Mouse (Mus musculus): ENCODE results near the gene Ap3d1. TPM values are rescaled to one million over a fixed set of nuclear protein-coding genes. Genes with fewer than 3 reads are reported as not detected.
A peak's percentile ranks its signal among the peaks of the same experiment; 100 is the strongest.

Gene Ap3d1
- polyA plus RNA-seq, 1 experiment from 2014 or later: 109 TPM

GRCm38 (mm10) chr10:80756099-80756498 lies 14.0 kb upstream of the Ap3d1 start:
- WGBS: 43% methylated on average over 3 of the region's 3 CpGs

GRCm38 (mm10) chr10:80755291-80756015 lies 13.4 kb upstream of the Ap3d1 start:
- H3K9me3 ChIP-seq: no peaks in the 10 kb centered on the region
- peaks cover 61% of the 10 kb centered on the region for H3K4me1 ChIP-seq (replicated peaks)
- peak overlapping the region; percentile 90 for H3K27ac ChIP-seq (replicated peaks)
- H3K36me3 ChIP-seq: no peaks in the 10 kb centered on the region
- under 1% methylated on average over 54 of the region's 75 CpGs for WGBS
- H3K27me3 ChIP-seq: no peaks in the 10 kb centered on the region
- ATAC-seq (ENCODE audit: low FRiP score, low read depth): no peak
- H3K9ac ChIP-seq: peak overlapping the region; percentile 96
- peak overlapping the region; percentile 93 for H3K4me2 ChIP-seq
- peak overlapping the region; percentile 94 for H3K4me3 ChIP-seq

More at GRCm38 (mm10) chr10:80756099-80756498, 14.0 kb upstream of the Ap3d1 start:
- Histone ChIP-seq H3K36me3 (no peaks in the 10 kb centered on the region), H3K27ac (replicated peaks) (no peak overlapping the region), H3K27me3 (no peaks in the 10 kb centered on the region), H3K4me3 (peak overlapping the region; percentile 94), H3K9me3 (no peaks in the 10 kb centered on the region), H3K9ac (peak overlapping the region; percentile 96), H3K4me2 (peak overlapping the region; percentile 93), H3K4me1 (replicated peaks) (peaks cover 67% of the 10 kb centered on the region)
- ATAC-seq (ENCODE audit: low FRiP score, low read depth): no peak

- peak; percentile 93 for ATAC-seq (ENCODE audit: low FRiP score, low read depth)
- Histone ChIP-seq H3K36me3 (no peaks in the 10 kb centered on the region), H3K4me3 (peak within 1 kb of the TSS; percentile 94), H3K27ac (replicated peaks) (peak within 1 kb of the TSS; percentile 90), H3K4me2 (peak within 1 kb of the TSS; percentile 93), H3K4me1 (replicated peaks) (peaks cover 57% of the 10 kb centered on the region), H3K9me3 (no peaks in the 10 kb centered on the region), H3K9ac (peak within 1 kb of the TSS; percentile 96), H3K27me3 (no peaks in the 10 kb centered on the region)
- WGBS: 1% methylated on average over 44 of the region's 57 CpGs
Measured at GRCm38 (mm10) chr10:80754594-80755290, 12.7 kb upstream of the Ap3d1 start, which contains the start of gene Dot1l. Gene Dot1l, plus strand, starts transcription at chr10:80755206.

GRCm38 (mm10) chr10:80752079-80752625 lies 10.1 kb upstream of the Ap3d1 start:
- peak overlapping the region; percentile 43 for H3K4me2 ChIP-seq
- no peak overlapping the region; the same call in 1 of the 2 replicates for H3K27ac ChIP-seq (replicated peaks)
- no peaks in the 10 kb centered on the region for H3K27me3 ChIP-seq
- WGBS: 5% methylated on average over 6 of the region's 6 CpGs
- peaks cover 31% of the 10 kb centered on the region for H3K4me1 ChIP-seq (replicated peaks)
- no peak overlapping the region for H3K9ac ChIP-seq
- peak; percentile 23; the same call in 1 of the 2 replicates for ATAC-seq (ENCODE audit: low FRiP score, low read depth)
- peak overlapping the region; percentile 6 for H3K4me3 ChIP-seq
- no peaks in the 10 kb centered on the region for H3K36me3 ChIP-seq
- no peaks in the 10 kb centered on the region for H3K9me3 ChIP-seq

DNA sequence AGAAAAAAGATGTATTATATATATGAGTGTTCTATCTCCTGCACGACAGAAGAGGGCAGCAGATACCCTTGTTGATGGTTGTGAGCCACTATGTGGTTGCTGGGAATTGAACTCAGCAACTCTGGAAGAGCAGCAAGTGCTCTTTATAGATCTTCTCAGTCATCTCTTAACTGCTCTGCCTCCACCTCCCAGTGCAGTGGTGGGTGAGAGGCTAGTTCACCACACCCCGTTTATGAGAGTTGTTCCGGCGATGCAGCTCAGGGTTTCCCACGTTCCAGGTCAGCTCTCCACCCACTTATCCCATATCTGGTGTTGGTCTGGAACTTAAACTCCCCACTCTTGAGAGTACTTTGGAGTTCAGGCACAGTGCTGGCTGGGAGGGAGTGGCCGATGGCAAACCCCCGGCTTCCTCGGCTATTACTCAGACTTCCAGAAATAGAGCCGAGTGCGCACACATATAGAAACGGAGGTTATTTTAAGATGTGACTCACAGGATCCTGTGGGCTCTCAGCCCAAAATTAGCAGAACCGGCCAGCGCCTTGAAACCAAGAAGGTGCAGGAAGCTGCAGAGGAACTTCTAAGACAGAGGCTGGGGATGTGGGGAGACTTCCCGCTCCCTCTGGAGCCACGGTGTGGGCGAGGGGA lies 9.2 kb upstream of the Ap3d1 start:
- no peak overlapping the region for H3K9ac ChIP-seq
- H3K4me1 ChIP-seq (replicated peaks): peaks cover 23% of the 10 kb centered on the region
- no peaks in the 10 kb centered on the region for H3K27me3 ChIP-seq
- H3K36me3 ChIP-seq: no peaks in the 10 kb centered on the region
- 19% methylated on average over 16 of the region's 16 CpGs for WGBS
- H3K4me3 ChIP-seq: peak overlapping the region; percentile 6; the same call in 1 of the 2 replicates
- no peak for ATAC-seq (ENCODE audit: low FRiP score, low read depth)
- H3K9me3 ChIP-seq: no peaks in the 10 kb centered on the region
- peak overlapping the region; percentile 53; the same call in 1 of the 2 replicates for H3K27ac ChIP-seq (replicated peaks)
- peak overlapping the region; percentile 43 for H3K4me2 ChIP-seq

GRCm38 (mm10) chr10:80748609-80749008 lies 6.5 kb upstream of the Ap3d1 start:
- H3K27me3 ChIP-seq: no peaks in the 10 kb centered on the region
- no peak overlapping the region for H3K27ac ChIP-seq (replicated peaks)
- H3K36me3 ChIP-seq: no peaks in the 10 kb centered on the region
- H3K9ac ChIP-seq: no peak overlapping the region
- no peak for ATAC-seq (ENCODE audit: low FRiP score, low read depth)
- 9% methylated on average over 6 of the region's 6 CpGs for WGBS
- no peak overlapping the region for H3K4me3 ChIP-seq
- H3K9me3 ChIP-seq: no peaks in the 10 kb centered on the region
- no peak overlapping the region for H3K4me2 ChIP-seq
- peaks cover 10% of the 10 kb centered on the region for H3K4me1 ChIP-seq (replicated peaks)

DNA sequence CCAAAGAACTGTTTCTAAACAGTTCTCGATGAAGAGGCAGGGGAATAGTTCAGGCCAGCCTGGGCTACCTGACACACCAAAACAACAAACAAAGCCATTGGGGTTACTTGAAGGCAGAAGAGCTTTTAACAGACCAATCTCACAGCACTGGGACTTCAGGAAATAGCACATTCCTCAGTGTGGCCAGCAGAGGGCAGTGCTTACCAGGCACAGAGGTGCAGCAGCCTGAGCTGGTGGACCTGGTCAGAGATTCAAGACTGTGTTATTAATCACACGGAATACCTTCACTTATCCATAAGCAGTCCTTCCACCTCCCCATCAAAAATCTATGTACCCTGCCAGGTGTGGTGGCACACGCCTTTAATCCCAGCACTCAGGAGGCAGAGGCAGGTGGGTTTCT lies 5.3 kb upstream of the Ap3d1 start:
- no peaks in the 10 kb centered on the region for H3K27me3 ChIP-seq
- H3K4me3 ChIP-seq: no peak overlapping the region
- H3K4me2 ChIP-seq: no peak overlapping the region
- no peaks in the 10 kb centered on the region for H3K36me3 ChIP-seq
- H3K4me1 ChIP-seq (replicated peaks): peaks cover 14% of the 10 kb centered on the region
- no peaks in the 10 kb centered on the region for H3K9me3 ChIP-seq
- 12% methylated on average over 3 of the region's 3 CpGs for WGBS
- ATAC-seq (ENCODE audit: low FRiP score, low read depth): no peak
- H3K9ac ChIP-seq: no peak overlapping the region
- H3K27ac ChIP-seq (replicated peaks): no peak overlapping the region

GRCm38 (mm10) chr10:80744262-80744661 lies 2.2 kb upstream of the Ap3d1 start:
- Histone ChIP-seq H3K36me3 (no peaks in the 10 kb centered on the region), H3K4me1 (replicated peaks) (peaks cover 26% of the 10 kb centered on the region), H3K4me3 (no peak overlapping the region), H3K9ac (no peak overlapping the region), H3K27me3 (no peaks in the 10 kb centered on the region), H3K9me3 (no peaks in the 10 kb centered on the region), H3K27ac (replicated peaks) (no peak overlapping the region), H3K4me2 (no peak overlapping the region)
- ATAC-seq (ENCODE audit: low FRiP score, low read depth): no peak
- 49% methylated on average over 5 of the region's 5 CpGs for WGBS

DNA sequence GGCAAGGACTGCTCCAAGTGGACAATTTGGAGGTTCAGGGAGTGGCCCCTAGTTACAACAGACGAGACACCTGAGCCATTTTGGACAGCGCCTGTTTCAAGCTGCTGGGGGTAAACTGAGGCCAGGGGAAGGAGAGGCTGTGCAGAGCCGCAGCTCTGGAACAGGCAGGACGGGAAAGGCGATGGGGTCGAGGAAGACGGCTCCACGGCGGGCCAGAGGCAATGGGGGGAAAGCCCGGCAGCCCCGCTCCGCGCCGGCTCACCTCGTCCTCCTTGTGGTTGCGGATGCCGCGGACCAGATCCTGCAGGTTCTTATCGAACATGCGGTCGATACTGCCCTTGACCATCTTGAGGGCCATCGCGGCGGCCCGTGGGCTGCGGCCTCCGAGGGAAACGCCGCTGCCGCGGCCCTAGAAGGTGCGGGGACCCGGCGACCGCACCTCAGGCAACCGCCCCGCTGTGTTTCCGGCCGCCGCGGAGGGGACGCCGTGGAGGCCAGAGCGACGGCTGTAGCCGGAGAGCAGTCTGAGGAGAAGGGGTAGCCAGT lies 357 bp downstream of the Ap3d1 start:
- Histone ChIP-seq H3K9ac (peak overlapping the region; percentile 93), H3K4me2 (peak overlapping the region; percentile 94), H3K4me3 (peak overlapping the region; percentile 93), H3K27ac (replicated peaks) (peak overlapping the region; percentile 88), H3K4me1 (replicated peaks) (peaks cover 49% of the 10 kb centered on the region), H3K36me3 (no peaks in the 10 kb centered on the region), H3K27me3 (no peaks in the 10 kb centered on the region), H3K9me3 (no peaks in the 10 kb centered on the region)
- under 1% methylated on average over 46 of the region's 46 CpGs for WGBS
- ATAC-seq (ENCODE audit: low FRiP score, low read depth): no peak

DNA sequence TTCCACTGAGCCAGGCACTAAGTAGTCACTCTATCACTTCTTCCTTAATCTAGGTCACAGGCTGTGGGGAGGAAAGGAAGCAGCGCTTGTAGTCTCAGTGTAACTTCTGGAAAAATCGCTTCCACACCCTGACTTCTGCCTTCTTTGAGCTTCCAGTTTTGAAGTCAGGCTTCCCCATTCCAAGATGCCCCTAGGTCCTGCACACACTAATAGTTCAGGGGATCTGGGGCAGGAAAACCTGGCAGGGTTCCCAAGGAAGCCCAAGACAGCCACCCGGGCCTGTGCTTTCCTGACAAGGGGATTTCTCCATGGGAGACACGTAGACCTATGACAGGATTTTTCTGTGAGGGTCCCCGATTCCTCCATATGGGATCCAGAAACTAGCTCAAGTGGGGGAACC lies 918 bp downstream of the Ap3d1 start:
- H3K27ac ChIP-seq (replicated peaks): peak overlapping the region; percentile 88
- peaks cover 55% of the 10 kb centered on the region for H3K4me1 ChIP-seq (replicated peaks)
- no peak for ATAC-seq (ENCODE audit: low FRiP score, low read depth)
- WGBS: 37% methylated on average over 5 of the region's 5 CpGs
- H3K9me3 ChIP-seq: no peaks in the 10 kb centered on the region
- peak overlapping the region; percentile 94 for H3K4me2 ChIP-seq
- peak overlapping the region; percentile 93 for H3K4me3 ChIP-seq
- no peaks in the 10 kb centered on the region for H3K36me3 ChIP-seq
- no peaks in the 10 kb centered on the region for H3K27me3 ChIP-seq
- peak overlapping the region; percentile 93 for H3K9ac ChIP-seq

DNA sequence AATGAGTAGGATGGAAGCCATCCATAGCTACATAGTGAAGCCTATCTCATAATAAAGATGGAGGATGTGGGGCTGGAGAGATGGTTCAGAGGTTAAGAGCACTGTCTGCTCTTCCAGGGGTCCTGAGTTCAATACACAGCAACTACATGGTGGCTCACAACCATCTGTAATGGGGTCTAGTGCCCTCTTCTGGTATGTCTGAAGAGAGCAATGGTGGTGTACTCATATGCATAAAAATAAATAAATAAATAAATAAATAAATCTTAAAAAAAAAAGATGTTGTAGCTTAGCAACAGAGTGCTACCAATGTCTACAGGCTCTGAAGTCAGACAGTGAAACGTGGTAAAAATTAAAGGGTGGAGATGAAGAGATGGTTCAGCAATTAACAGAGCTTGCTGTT lies 3.4 kb downstream of the Ap3d1 start:
- Histone ChIP-seq H3K4me1 (replicated peaks) (peaks cover 56% of the 10 kb centered on the region), H3K27me3 (no peaks in the 10 kb centered on the region), H3K9ac (no peak overlapping the region), H3K4me2 (no peak overlapping the region), H3K4me3 (no peak overlapping the region), H3K27ac (replicated peaks) (no peak overlapping the region), H3K9me3 (no peaks in the 10 kb centered on the region), H3K36me3 (no peaks in the 10 kb centered on the region)
- 62% methylated on average over 1 of the region's 1 CpGs for WGBS
- ATAC-seq (ENCODE audit: low FRiP score, low read depth): no peak
